Mouse (Mus musculus) ES-E14 (cell line): ENCODE data around the gene Fam241a. TPM values are rescaled to one million over a fixed set of nuclear protein-coding genes. Genes with fewer than 3 reads are reported as not detected.

ENCODE experiments used
- DNase-seq: peaks from one replicate; pipeline ENCODE4 v3.0.0-alpha.2; 2013; ENCODE audit warnings: low read depth, low spot score
- H3K27ac ChIP-seq: 2 replicates; pipeline ENCODE4 v1.5.1; 2012; ENCODE audit warnings: low read depth, mild to moderate bottlenecking, low read length, moderate library complexity, mixed read lengths; ENCODE audit not compliant: poor library complexity, insufficient read depth, severe bottlenecking
- H3K36me3 ChIP-seq: 2 replicates; pipeline ENCODE4 v1.6.1; 2012; ENCODE audit warnings: mild to moderate bottlenecking, low read length, moderate library complexity, mixed read lengths; ENCODE audit not compliant: control insufficient read depth, poor library complexity, insufficient read depth, severe bottlenecking
- H3K4me1 ChIP-seq, 2 experiments: fragments of 150-350 bp in 1 of 2; sonication (generic) in 1 of 2; 2 replicates each; pipeline ENCODE4 v1.6.1; 2012; ENCODE audit warnings: low read length in 2 of 2, mild to moderate bottlenecking in 1 of 2, mixed read lengths in 1 of 2; ENCODE audit not compliant: control insufficient read depth in 2 of 2, insufficient read depth in 2 of 2, poor library complexity in 1 of 2
- H3K4me3 ChIP-seq, 2 experiments: fragments of 150-350 bp in 1 of 2; sonication (generic) in 1 of 2; 2 replicates each; pipeline ENCODE4 v1.5.1; 2012; ENCODE audit warnings: low read length in 2 of 2, low read depth in 1 of 2, mild to moderate bottlenecking in 1 of 2, mixed read lengths in 1 of 2; ENCODE audit not compliant: insufficient read depth in 1 of 2, poor library complexity in 1 of 2, severe bottlenecking in 1 of 2
- H3K9ac ChIP-seq: 2 replicates; pipeline ENCODE4 v1.6.1; 2012; ENCODE audit warnings: low read depth, mild to moderate bottlenecking, low read length, mixed read lengths; ENCODE audit not compliant: poor library complexity, insufficient read depth, severe bottlenecking
- H3K9me3 ChIP-seq: fragments of 150-350 bp; sonication (generic); 2 replicates; pipeline ENCODE4 v1.6.1; 2012; ENCODE audit warnings: low read depth, mild to moderate bottlenecking, low read length; ENCODE audit not compliant: control insufficient read depth, insufficient read depth
- CHD2 ChIP-seq: IDR thresholded peaks from 2 replicates; pipeline ENCODE4 v1.6.1; 2014; ENCODE audit warnings: mild to moderate bottlenecking, low read depth, low read length, inconsistent platforms
- HCFC1 ChIP-seq: IDR thresholded peaks from 2 replicates; pipeline ENCODE4 v1.6.1; 2012; ENCODE audit warnings: low read length, inconsistent platforms, borderline replicate concordance; ENCODE audit not compliant: insufficient read depth
- MAFK ChIP-seq: IDR thresholded peaks from 2 replicates; pipeline ENCODE4 v1.6.1; 2014; ENCODE audit warnings: mild to moderate bottlenecking, low read depth, low read length, inconsistent platforms; ENCODE audit not compliant: insufficient read depth
- ZC3H11A ChIP-seq: IDR thresholded peaks from 2 replicates; pipeline ENCODE4 v1.6.1; 2012; ENCODE audit warnings: low read depth, mild to moderate bottlenecking, inconsistent platforms, low read length, borderline replicate concordance
- ZNF384 ChIP-seq: IDR thresholded peaks from 2 replicates; pipeline ENCODE4 v1.6.1; 2012; ENCODE audit warnings: low read depth, low read length, inconsistent platforms
- in situ Hi-C, 2 experiments: fragments of 600-800 bp; cut with MboI; formaldehyde crosslinking; loops; one replicate each; pipeline ENCODE4 v1.15.1; 2025; ENCODE audit warnings: low sequenced_read_pairs in 2 of 2, inconsistent platforms in 1 of 2; ENCODE audit not compliant: unreplicated experiment in 2 of 2
- total RNA-seq: library from RNA; depleted of rRNA; stranded (reverse); fragments of 300-350 nt; gene quantifications from 2 replicates; pipeline ENCODE4 v1.2.3, GENCODE M21; 2012

Gene Fam241a
- total RNA-seq, 1 experiment = 0.71 TPM

DNA sequence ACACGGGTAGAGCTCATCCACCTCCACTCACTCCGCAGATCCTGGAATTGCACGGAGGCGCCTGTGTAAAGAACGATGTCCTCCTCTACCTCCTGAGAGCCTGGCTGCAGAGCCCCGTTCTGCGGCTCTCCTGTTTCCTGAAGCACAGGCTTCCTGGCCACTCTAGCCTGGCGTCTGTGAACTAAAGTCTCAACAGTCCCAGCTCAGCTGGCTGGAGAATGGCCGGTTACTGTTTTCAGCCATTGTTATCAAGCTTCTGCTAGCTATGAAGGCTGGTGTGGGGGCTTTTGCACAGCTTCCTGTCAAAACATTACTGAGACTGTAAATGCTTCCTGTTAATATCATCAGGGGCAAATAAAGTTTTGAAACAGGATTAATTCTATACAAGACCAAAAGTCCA is 24.5 kb downstream of the Fam241a start:
- Histone ChIP-seq H3K4me1 (no peaks in the 10 kb centered on the region), H3K27ac (no peak overlapping the region), H3K36me3 (no peaks in the 10 kb centered on the region), H3K9ac (no peak overlapping the region), H3K4me3 (no peak overlapping the region), H3K9me3 (no peaks in the 10 kb centered on the region)
- DNase-seq = no peak
- TF ChIP-seq MAFK (no peak), ZNF384 (no peak), HCFC1 (no peak), CHD2 (no peak), ZC3H11A (no peak)
- in situ Hi-C loops = no loop called here

DNA sequence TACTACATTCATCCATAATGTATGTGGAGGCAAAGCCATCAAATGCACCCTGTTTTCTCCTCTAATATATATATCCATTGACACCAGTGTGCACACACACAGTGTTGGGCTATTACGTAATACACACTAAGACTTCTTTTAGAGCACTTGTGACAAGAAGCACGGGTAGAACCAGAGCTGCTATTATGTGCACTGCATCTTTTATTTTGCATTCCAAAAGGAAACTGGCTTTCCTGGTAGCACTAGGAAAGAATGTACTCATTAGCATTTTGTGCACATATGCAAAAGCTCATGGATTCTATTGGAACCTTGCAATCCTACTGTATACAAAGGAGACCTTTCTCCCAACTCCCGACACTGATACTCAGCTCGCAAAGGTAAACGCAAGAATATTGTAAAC is 27.2 kb downstream of the Fam241a start:
- TF ChIP-seq CHD2 (no peak), ZNF384 (no peak), MAFK (no peak), ZC3H11A (no peak)

DNA sequence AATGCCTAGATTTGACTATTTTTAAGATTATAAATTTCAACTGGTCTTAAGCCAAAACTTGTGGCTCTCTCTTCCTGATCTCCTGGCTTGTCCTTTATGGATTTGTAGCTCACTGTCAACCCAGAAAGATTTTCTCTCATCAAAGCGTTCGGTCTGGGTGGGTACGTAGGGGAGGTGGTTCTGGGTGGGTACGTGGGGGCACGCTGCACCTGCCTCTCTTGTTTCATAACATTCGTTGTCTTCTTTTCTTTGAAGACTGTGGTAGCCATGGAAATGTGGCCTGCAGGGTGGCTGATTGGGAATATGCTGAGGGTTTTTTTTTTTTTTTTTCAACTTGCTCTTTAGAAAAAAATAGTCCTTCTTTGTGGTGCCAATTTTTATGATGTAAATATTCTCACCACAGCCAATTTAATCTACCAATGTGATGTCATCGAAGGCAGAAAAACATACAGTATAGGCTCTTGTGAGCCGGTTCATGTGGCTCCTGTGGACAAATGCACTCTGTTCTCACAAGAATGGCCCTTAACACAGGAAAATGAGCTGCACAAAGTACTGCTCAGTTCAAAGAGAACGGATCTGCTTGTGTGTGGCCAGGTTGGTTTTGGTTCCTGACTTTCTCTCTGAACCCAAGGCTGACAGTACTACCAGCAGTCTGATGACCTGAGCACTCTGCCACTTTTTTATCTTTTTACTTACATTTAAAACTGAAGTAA is 27.9 kb downstream of the Fam241a start:
- Histone ChIP-seq H3K36me3 (no peaks in the 10 kb centered on the region), H3K9ac (no peak overlapping the region), H3K4me3 (no peak overlapping the region), H3K27ac (no peak overlapping the region), H3K9me3 (no peaks in the 10 kb centered on the region), H3K4me1 (no peaks in the 10 kb centered on the region)
- no peak for TF ChIP-seq MAFK
- no peak for TF ChIP-seq ZC3H11A
- TF ChIP-seq CHD2 = no peak
- TF ChIP-seq ZNF384 = no peak
- no peak for TF ChIP-seq HCFC1
- DNase-seq = no peak
- in situ Hi-C loops = no loop called here

More for the DNA sequence above, 27.2 kb downstream of the Fam241a start:
- no peaks in the 10 kb centered on the region for H3K4me1 ChIP-seq
- no peak overlapping the region for H3K27ac ChIP-seq
- no peak for DNase-seq
- in situ Hi-C loops = no loop called here
- no peaks in the 10 kb centered on the region for H3K36me3 ChIP-seq
- H3K9me3 ChIP-seq = no peaks in the 10 kb centered on the region
- no peak overlapping the region for H3K4me3 ChIP-seq
- H3K9ac ChIP-seq = no peak overlapping the region

DNA sequence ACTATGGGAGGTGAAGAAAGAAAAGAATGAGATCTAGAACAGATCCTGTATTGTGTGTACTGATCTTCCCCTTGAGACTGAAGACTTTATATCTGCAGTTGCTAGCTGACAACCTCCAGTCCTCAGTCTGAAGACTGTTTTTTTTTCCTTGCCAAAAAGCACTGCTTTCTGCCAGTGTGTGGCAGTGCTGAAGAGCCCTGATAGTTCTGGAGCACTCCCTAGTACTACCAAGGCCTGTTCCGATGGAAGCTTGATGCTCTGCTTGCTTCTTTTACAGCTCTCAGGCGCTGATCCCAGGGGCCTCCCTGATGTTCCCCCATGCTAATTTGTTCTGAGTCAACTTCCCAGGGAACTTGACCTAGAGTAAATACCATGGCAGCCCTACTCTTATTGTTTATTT is 31.9 kb downstream of the Fam241a start:
- H3K9ac ChIP-seq = no peak overlapping the region

More for the DNA sequence above, 31.9 kb downstream of the Fam241a start:
- TF ChIP-seq HCFC1 (no peak), ZC3H11A (no peak), ZNF384 (no peak), MAFK (no peak), CHD2 (no peak)
- no peaks in the 10 kb centered on the region for H3K36me3 ChIP-seq
- no peak for DNase-seq
- no peak overlapping the region for H3K4me3 ChIP-seq
- H3K4me1 ChIP-seq = no peaks in the 10 kb centered on the region
- H3K9me3 ChIP-seq = no peaks in the 10 kb centered on the region
- H3K27ac ChIP-seq = no peak overlapping the region
- in situ Hi-C loops = no loop called here
